Mouse (Mus musculus) T-cell, adult 66 days (primary cell): Measurements from ENCODE around the gene Prb1. TPM values are rescaled to one million over a fixed set of nuclear protein-coding genes. Genes with fewer than 3 reads are reported as not detected.

Experiments used
- total RNA-seq, 2 experiments: library from RNA; stranded (reverse); gene quantifications; 3 replicates in 1 of 2; 4 replicates in 1 of 2; pipeline ENCODE4 v1.2.4; 2023

Gene Prb1
- total RNA-seq, result not detected

GRCm38 (mm10) chr6:132210421-132210820, at the start of gene Prb1:
Prb1 (minus strand) TSS chr6:132210521.

Other genes with a start within 250 kb of the Prb1 start
- gene Prpmp5, start 104.2 kb upstream of the Prb1 start, total RNA-seq, result not detected
- gene Gm8882, start 153.6 kb upstream of the Prb1 start, total RNA-seq, result not detected